Mouse (Mus musculus) heart, postnatal 0 days (tissue): ENCODE measurements around the gene Rbm39.

Source experiments
- CTCF ChIP-seq: IDR thresholded peaks from 2 replicates; pipeline ENCODE4 v1.5.1; 2016; ENCODE audit warnings: antibody characterized with exemption, control low read depth, low read depth
- EP300 ChIP-seq: IDR thresholded peaks from 2 replicates; pipeline ENCODE4 v1.6.1; 2016; ENCODE audit warnings: antibody characterized with exemption, low read depth

DNA sequence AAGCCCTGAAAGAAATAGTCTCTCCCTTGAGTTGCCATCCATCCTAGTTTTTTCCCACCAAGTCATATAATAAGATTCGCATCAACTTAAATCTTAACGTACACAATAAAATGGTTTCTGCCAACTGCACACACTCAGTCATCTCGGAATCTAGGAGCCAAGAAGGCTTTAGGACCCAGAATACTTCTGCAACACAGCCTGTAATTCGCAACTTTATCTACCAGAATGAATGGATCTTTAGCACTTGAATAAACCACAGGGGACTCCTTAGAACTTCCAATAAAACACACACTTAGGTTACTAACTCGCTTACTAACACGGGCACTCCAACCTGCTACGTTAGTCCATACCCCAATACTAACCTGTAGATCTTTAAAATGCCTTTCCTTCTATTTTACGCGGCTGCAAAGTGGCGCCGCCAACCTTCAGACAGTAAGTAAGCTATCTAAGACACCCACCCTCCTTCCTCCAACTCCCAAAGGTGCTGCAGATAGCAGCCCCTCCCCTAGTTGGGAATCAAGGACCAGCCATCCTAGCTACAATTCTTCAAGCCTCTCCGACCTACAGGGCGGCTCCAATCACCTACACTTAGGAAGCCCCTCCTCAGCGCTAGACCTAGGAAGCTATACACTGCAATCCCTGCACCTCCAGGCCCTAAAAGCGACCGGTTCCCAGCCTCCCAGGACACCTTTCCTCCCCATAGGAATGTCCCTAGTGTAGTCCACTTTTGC, 69.2 kb downstream of the Rbm39 start:
- TF ChIP-seq CTCF (no peak), EP300 (no peak)
